Mouse (Mus musculus): ENCODE data around the gene Timm9. TPM values are rescaled to one million over a fixed set of nuclear protein-coding genes. Genes with fewer than 3 reads are reported as not detected.

Timm9 gene
- polyA plus RNA-seq, 1 experiment from 2014 or later, result 74.1 TPM

DNA sequence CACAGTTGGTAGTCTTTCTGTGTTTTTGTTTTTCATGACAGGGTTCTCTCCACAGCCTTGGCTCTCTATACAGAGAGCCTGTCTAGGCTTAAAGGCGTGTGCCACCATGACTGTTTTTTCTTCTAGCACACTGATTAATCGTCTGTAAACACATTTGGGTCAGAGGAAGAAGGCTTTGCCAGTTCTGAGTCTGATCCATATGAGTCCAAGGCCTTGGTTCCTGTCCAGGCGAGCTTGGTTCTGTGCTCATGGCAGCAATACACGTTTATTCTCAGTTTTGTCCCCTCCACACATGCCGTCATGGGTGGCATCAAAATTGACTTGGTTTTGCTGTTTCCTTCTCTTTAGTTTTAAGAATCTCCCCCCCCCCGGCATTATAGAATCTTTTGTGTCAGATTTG, 13.0 kb upstream of the Timm9 start:
- 91% methylated on average over 6 of the region's 6 CpGs for WGBS
- ATAC-seq (replicated peaks; ENCODE audit: insufficient number of reproducible peaks, low FRiP score, low TSS enrichment, low read depth) (no peak), DNase-seq (ENCODE audit: low spot score) (no peak)
- Histone ChIP-seq H3K4me2 (ENCODE audit: low read depth, low read length) (no peak overlapping the region), H3K27me3 (ENCODE audit: control insufficient read depth, insufficient read depth, low read length) (no peaks in the 10 kb centered on the region), H3K9ac (replicated peaks; ENCODE audit: low read length) (no peak overlapping the region), H3K36me3 (replicated peaks; ENCODE audit: control insufficient read depth, insufficient read depth, low read depth, low read length) (peaks cover 5% of the 10 kb centered on the region), H3K4me3 (ENCODE audit: low read depth, low read length) (no peak overlapping the region), H3K27ac (replicated peaks; ENCODE audit: low read depth, low read length) (no peak overlapping the region), H3K9me3 (replicated peaks; ENCODE audit: control insufficient read depth, low read length) (no peaks in the 10 kb centered on the region), H3K4me1 (ENCODE audit: control insufficient read depth, insufficient read depth, low read length) (no peaks in the 10 kb centered on the region)

DNA sequence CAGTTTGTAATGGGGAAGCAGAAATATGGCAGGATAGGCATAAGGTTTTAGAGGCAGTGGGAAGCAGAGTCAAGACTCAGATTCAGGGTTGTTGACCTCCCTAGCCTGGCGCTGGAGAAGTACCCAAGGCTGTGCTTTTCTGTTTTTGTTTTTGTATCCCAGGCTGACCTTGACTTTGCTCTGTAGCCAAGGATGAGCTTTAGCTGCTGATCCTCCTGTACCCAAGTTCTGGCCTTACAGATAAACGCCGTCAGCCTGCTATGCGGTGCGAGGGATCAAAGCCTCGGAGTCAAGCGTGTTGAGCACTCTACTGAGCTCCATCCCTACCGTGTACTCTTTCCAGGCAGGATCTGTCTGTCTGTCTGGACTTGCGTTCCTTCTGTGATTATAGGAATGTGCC, 12.3 kb upstream of the Timm9 start:
- no peak overlapping the region for H3K4me3 ChIP-seq (ENCODE audit: low read depth, low read length)
- H3K4me1 ChIP-seq (ENCODE audit: control insufficient read depth, insufficient read depth, low read length), result no peaks in the 10 kb centered on the region
- H3K27ac ChIP-seq (replicated peaks; ENCODE audit: low read depth, low read length), result no peak overlapping the region
- WGBS, result 96% methylated on average over 9 of the region's 9 CpGs
- no peak overlapping the region for H3K9ac ChIP-seq (replicated peaks; ENCODE audit: low read length)
- no peak overlapping the region for H3K4me2 ChIP-seq (ENCODE audit: low read depth, low read length)
- no peak for ATAC-seq (replicated peaks; ENCODE audit: insufficient number of reproducible peaks, low FRiP score, low TSS enrichment, low read depth)
- peaks cover 3% of the 10 kb centered on the region for H3K36me3 ChIP-seq (replicated peaks; ENCODE audit: control insufficient read depth, insufficient read depth, low read depth, low read length)
- H3K27me3 ChIP-seq (ENCODE audit: control insufficient read depth, insufficient read depth, low read length), result no peaks in the 10 kb centered on the region
- H3K9me3 ChIP-seq (replicated peaks; ENCODE audit: control insufficient read depth, low read length), result no peaks in the 10 kb centered on the region
- no peak for DNase-seq (ENCODE audit: low spot score)

DNA sequence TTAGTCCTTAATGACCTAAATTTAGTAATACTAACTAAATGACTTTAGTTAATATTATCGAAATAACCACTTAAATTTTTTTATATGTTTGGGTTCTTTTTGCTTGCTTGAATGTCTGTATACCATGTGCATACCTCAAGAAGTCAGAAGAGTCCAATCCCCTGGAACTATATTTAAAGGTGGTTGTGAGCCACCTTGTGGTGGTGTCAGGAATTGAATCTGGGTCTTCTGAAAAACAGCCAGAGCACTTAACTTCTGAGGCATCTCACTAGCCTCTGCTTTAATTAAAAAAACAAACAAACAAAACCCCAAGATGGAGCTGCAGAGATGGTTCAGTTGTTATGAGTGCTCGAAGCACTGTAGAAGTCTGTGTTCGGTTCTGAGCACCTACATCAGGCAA, 11.2 kb upstream of the Timm9 start:
- Histone ChIP-seq H3K27me3 (ENCODE audit: control insufficient read depth, insufficient read depth, low read length) (no peaks in the 10 kb centered on the region), H3K9me3 (replicated peaks; ENCODE audit: control insufficient read depth, low read length) (no peaks in the 10 kb centered on the region), H3K36me3 (replicated peaks; ENCODE audit: control insufficient read depth, insufficient read depth, low read depth, low read length) (peaks cover 3% of the 10 kb centered on the region), H3K9ac (replicated peaks; ENCODE audit: low read length) (no peak overlapping the region), H3K4me2 (ENCODE audit: low read depth, low read length) (no peak overlapping the region), H3K27ac (replicated peaks; ENCODE audit: low read depth, low read length) (no peak overlapping the region), H3K4me3 (ENCODE audit: low read depth, low read length) (no peak overlapping the region), H3K4me1 (ENCODE audit: control insufficient read depth, insufficient read depth, low read length) (no peaks in the 10 kb centered on the region)
- peak; percentile 65 for DNase-seq (ENCODE audit: low spot score)
- WGBS, result 83% methylated on average over 3 of the region's 3 CpGs
- no peak for ATAC-seq (replicated peaks; ENCODE audit: insufficient number of reproducible peaks, low FRiP score, low TSS enrichment, low read depth)

DNA sequence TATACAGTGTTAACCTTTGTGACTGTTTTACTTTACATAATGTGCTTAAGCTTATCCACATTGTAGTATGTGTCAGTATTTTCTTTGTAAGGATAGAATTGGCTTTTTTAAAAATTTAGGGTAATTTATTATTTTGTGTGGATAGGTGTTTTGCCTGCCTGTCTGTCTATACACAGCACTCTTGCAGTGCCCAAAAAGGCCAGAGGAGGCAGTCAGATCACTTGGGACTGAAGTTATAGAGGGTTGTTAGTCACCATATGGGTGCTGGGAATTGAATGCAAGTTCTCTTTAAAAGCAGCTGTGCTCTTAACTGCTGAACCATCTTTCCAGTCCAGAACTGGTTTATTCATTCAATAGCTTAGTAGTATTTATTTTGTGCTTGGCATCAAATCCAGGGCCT, 4.7 kb upstream of the Timm9 start:
- ATAC-seq (replicated peaks; ENCODE audit: insufficient number of reproducible peaks, low FRiP score, low TSS enrichment, low read depth) (no peak), DNase-seq (ENCODE audit: low spot score) (no peak)
- Histone ChIP-seq H3K27me3 (ENCODE audit: control insufficient read depth, insufficient read depth, low read length) (no peaks in the 10 kb centered on the region), H3K27ac (replicated peaks; ENCODE audit: low read depth, low read length) (no peak overlapping the region), H3K9ac (replicated peaks; ENCODE audit: low read length) (no peak overlapping the region), H3K36me3 (replicated peaks; ENCODE audit: control insufficient read depth, insufficient read depth, low read depth, low read length) (no peaks in the 10 kb centered on the region; the same call in 1 of the 2 replicates), H3K4me1 (ENCODE audit: control insufficient read depth, insufficient read depth, low read length) (no peaks in the 10 kb centered on the region), H3K4me3 (ENCODE audit: low read depth, low read length) (no peak overlapping the region), H3K9me3 (replicated peaks; ENCODE audit: control insufficient read depth, low read length) (no peaks in the 10 kb centered on the region), H3K4me2 (ENCODE audit: low read depth, low read length) (no peak overlapping the region)

DNA sequence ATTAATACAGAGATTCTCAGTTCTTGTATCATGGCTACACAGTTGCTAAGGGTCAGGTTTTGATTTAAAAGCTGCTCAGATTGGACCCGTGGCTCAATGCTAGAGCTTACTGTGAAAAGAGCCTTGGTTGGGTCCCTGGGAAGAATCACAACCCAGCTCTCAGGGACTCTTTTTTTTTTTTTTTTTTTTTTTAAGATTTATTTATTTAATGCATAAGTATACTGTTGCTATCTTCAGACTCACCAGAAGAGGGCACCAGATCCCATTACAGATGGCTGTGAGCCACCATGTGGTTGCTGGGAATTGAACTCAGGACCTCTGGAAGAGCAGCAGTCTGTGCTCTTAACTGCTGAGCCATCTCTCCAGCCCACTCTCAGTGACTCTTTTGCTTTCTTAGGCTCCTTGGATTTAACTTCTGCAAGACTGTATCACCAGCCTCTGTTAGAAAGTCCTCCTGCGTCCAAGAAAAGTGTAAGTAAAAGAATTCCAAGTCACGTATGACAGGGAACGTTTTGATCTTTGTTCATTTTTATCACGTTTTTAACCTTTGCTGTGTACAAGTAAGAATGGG, 2.9 kb upstream of the Timm9 start:
- no peak for ATAC-seq (replicated peaks; ENCODE audit: insufficient number of reproducible peaks, low FRiP score, low TSS enrichment, low read depth)
- no peak for DNase-seq (ENCODE audit: low spot score)
- Histone ChIP-seq H3K9ac (replicated peaks; ENCODE audit: low read length) (no peak overlapping the region), H3K9me3 (replicated peaks; ENCODE audit: control insufficient read depth, low read length) (no peaks in the 10 kb centered on the region), H3K4me3 (ENCODE audit: low read depth, low read length) (no peak overlapping the region), H3K36me3 (replicated peaks; ENCODE audit: control insufficient read depth, insufficient read depth, low read depth, low read length) (no peaks in the 10 kb centered on the region), H3K27me3 (ENCODE audit: control insufficient read depth, insufficient read depth, low read length) (no peaks in the 10 kb centered on the region), H3K4me1 (ENCODE audit: control insufficient read depth, insufficient read depth, low read length) (no peaks in the 10 kb centered on the region), H3K27ac (replicated peaks; ENCODE audit: low read depth, low read length) (no peak overlapping the region), H3K4me2 (ENCODE audit: low read depth, low read length) (no peak overlapping the region)
- WGBS, result 78% methylated on average over 5 of the region's 5 CpGs

DNA sequence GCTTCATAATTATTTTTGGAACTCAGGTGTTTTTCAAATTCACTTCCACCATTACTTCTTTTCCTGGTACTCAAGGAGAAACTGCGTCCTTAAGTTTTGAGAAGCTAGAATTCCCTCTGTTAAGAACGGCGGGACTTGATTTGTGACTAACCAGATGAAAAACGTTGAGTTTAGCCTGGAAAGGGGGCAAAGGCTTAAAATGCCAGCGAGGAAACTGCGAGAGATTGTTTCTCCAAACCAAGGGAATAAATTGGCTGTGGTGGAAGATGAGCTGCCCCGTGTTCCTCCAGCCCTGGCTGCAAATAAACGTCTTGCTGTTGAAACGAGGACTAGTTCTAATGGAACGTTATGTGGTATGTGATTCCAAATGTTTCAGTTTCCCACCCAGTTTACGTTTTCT, 1.2 kb upstream of the Timm9 start:
- 9% methylated on average over 11 of the region's 11 CpGs for WGBS
- ATAC-seq (replicated peaks; ENCODE audit: insufficient number of reproducible peaks, low FRiP score, low TSS enrichment, low read depth) (no peak), DNase-seq (ENCODE audit: low spot score) (no peak)
- no peak overlapping the region for H3K27ac ChIP-seq (replicated peaks; ENCODE audit: low read depth, low read length)
- no peaks in the 10 kb centered on the region for H3K36me3 ChIP-seq (replicated peaks; ENCODE audit: control insufficient read depth, insufficient read depth, low read depth, low read length)
- H3K9me3 ChIP-seq (replicated peaks; ENCODE audit: control insufficient read depth, low read length), result no peaks in the 10 kb centered on the region
- no peaks in the 10 kb centered on the region for H3K27me3 ChIP-seq (ENCODE audit: control insufficient read depth, insufficient read depth, low read length)
- peak overlapping the region; percentile 33; the same call in 1 of the 2 replicates for H3K9ac ChIP-seq (replicated peaks; ENCODE audit: low read length)
- H3K4me3 ChIP-seq (ENCODE audit: low read depth, low read length), result peak overlapping the region; percentile 96
- no peaks in the 10 kb centered on the region for H3K4me1 ChIP-seq (ENCODE audit: control insufficient read depth, insufficient read depth, low read length)
- H3K4me2 ChIP-seq (ENCODE audit: low read depth, low read length), result peak overlapping the region; percentile 69

DNA sequence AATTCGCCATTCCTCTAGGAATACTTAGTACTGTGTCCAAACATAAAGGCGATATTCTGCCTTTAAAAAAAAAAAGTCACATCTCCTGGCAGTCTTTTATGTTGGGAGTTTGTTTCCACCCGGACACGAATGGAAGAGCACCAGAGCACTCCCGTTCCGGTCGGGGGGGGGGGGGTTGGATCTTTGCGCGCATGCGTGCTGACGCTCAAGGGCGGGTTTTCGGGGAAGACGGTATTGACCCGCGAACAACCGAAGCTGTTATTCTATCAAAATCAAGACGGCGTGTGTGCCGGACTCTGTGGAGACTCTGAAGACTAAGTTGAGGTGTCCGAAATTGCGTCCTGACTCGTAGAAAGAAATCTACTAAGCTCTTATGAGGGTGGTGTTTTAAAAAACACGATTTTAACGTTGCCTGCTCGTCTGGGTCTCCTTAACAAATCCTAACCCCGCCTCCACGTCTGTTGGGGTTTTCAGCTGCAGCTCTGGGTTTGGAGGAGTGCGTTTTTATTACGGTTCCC, 549 bp upstream of the Timm9 start:
- peak overlapping the region; percentile 96 for H3K4me3 ChIP-seq (ENCODE audit: low read depth, low read length)
- no peaks in the 10 kb centered on the region for H3K27me3 ChIP-seq (ENCODE audit: control insufficient read depth, insufficient read depth, low read length)
- H3K9ac ChIP-seq (replicated peaks; ENCODE audit: low read length), result peak overlapping the region; percentile 86
- no peaks in the 10 kb centered on the region for H3K36me3 ChIP-seq (replicated peaks; ENCODE audit: control insufficient read depth, insufficient read depth, low read depth, low read length)
- peak overlapping the region; percentile 75 for H3K4me2 ChIP-seq (ENCODE audit: low read depth, low read length)
- no peaks in the 10 kb centered on the region for H3K9me3 ChIP-seq (replicated peaks; ENCODE audit: control insufficient read depth, low read length)
- H3K27ac ChIP-seq (replicated peaks; ENCODE audit: low read depth, low read length), result 0 out of 2 replicates have a peak overlapping the region, but pooled peaks have one; percentile 9
- DNase-seq (ENCODE audit: low spot score) (peak; percentile 94), ATAC-seq (replicated peaks; ENCODE audit: insufficient number of reproducible peaks, low FRiP score, low TSS enrichment, low read depth) (peak; percentile 57)
- under 1% methylated on average over 30 of the region's 30 CpGs for WGBS
- H3K4me1 ChIP-seq (ENCODE audit: control insufficient read depth, insufficient read depth, low read length), result no peaks in the 10 kb centered on the region

DNA sequence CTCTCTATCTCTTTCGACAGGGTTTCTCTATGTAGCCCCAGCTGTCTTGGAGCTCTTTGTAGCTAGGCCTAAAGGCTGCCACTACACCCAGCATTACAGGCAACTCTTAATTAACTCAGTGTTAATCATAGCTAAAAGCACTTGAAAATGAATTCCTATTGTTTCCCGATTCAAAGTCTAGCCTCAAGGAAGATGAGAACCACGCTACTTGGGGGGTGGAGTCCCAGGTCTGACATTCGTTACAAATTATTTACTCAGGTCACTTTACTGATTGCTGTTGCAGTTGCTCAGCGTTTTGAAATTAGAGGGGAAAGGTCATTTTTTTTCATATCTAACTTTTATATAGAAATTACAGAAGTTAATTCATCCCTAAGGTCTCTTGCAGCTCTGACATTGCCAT, 903 bp downstream of the Timm9 start:
- H3K27me3 ChIP-seq (ENCODE audit: control insufficient read depth, insufficient read depth, low read length), result no peaks in the 10 kb centered on the region
- H3K9ac ChIP-seq (replicated peaks; ENCODE audit: low read length), result no peak overlapping the region
- DNase-seq (ENCODE audit: low spot score), result no peak
- peak overlapping the region; percentile 96 for H3K4me3 ChIP-seq (ENCODE audit: low read depth, low read length)
- ATAC-seq (replicated peaks; ENCODE audit: insufficient number of reproducible peaks, low FRiP score, low TSS enrichment, low read depth), result no peak
- H3K27ac ChIP-seq (replicated peaks; ENCODE audit: low read depth, low read length), result no peak overlapping the region
- no peaks in the 10 kb centered on the region for H3K9me3 ChIP-seq (replicated peaks; ENCODE audit: control insufficient read depth, low read length)
- WGBS, result 29% methylated on average over 5 of the region's 5 CpGs
- no peaks in the 10 kb centered on the region for H3K36me3 ChIP-seq (replicated peaks; ENCODE audit: control insufficient read depth, insufficient read depth, low read depth, low read length)
- H3K4me2 ChIP-seq (ENCODE audit: low read depth, low read length), result peak overlapping the region; percentile 75; the same call in 1 of the 2 replicates
- no peaks in the 10 kb centered on the region for H3K4me1 ChIP-seq (ENCODE audit: control insufficient read depth, insufficient read depth, low read length)

Measured in embryonic facial prominence, embryonic 11.5 days (tissue).